Mouse (Mus musculus) forebrain, embryonic 11.5 days (tissue): ENCODE measurements around the gene Syf2. TPM values are rescaled to one million over a fixed set of nuclear protein-coding genes. Genes with fewer than 3 reads are reported as not detected.

ENCODE experiments used
- ATAC-seq: fragments of 200-750 bp; cut with Nextera tagmentation; replicated peaks from 2 replicates; pipeline ENCODE4 v1.8.0; 2017; ENCODE audit warnings: moderate TSS enrichment; ENCODE audit not compliant: low FRiP score
- DNase-seq: peaks from one replicate; pipeline ENCODE4 v3.0.0-alpha.2; 2017; ENCODE audit warnings: low spot score
- H3K27ac ChIP-seq: fragments of 300-500 bp; sonication (generic); 2 replicates; pipeline ENCODE4 v1.5.1; 2014; ENCODE audit warnings: low read depth, low read length
- H3K27me3 ChIP-seq: fragments of 300-500 bp; sonication (generic); 2 replicates; pipeline ENCODE4 v1.6.1; 2014; ENCODE audit warnings: mild to moderate bottlenecking, low read length, mixed read lengths; ENCODE audit not compliant: control insufficient read depth, insufficient read depth
- H3K36me3 ChIP-seq: fragments of 300-500 bp; sonication (generic); 2 replicates; pipeline ENCODE4 v1.6.1; 2014; ENCODE audit warnings: mild to moderate bottlenecking, low read length, moderate library complexity, mixed read lengths; ENCODE audit not compliant: control insufficient read depth, insufficient read depth
- H3K4me1 ChIP-seq: fragments of 300-500 bp; sonication (generic); replicated peaks from 2 replicates; pipeline ENCODE4 v1.6.1; 2014; ENCODE audit warnings: low read length, mixed read lengths; ENCODE audit not compliant: control insufficient read depth, insufficient read depth
- H3K4me2 ChIP-seq: fragments of 300-500 bp; sonication (generic); 2 replicates; pipeline ENCODE4 v1.6.1; 2014; ENCODE audit warnings: low read depth, mild to moderate bottlenecking, low read length, moderate library complexity, mixed read lengths; ENCODE audit not compliant: severe bottlenecking
- H3K4me3 ChIP-seq: fragments of 300-500 bp; sonication (generic); 2 replicates; pipeline ENCODE4 v1.5.1; 2014; ENCODE audit warnings: low read depth, low read length
- H3K9ac ChIP-seq: fragments of 300-500 bp; sonication (generic); 2 replicates; pipeline ENCODE4 v1.6.1; 2014; ENCODE audit warnings: low read length
- H3K9me3 ChIP-seq: fragments of 300-500 bp; sonication (generic); 2 replicates; pipeline ENCODE4 v1.6.1; 2016; ENCODE audit warnings: low read length, mixed read lengths; ENCODE audit not compliant: control insufficient read depth
- WGBS: fragments of 180-500 bp; shearing (Covaris S2); extraction: QIAGEN DNeasy Blood & Tissue Kit; methylation state at CpG from one replicate; pipeline ENCODE4 v1.1.7; 2014; 5-methylcytosine and 5-hydroxymethylcytosine counted together
- polyA plus RNA-seq: library from polyadenylated mRNA; unstranded; fragments of >200 nt; fragmentation: Nextera tagmentation; extraction: Ambion mirVana; gene quantifications from 2 replicates; pipeline ENCODE4 v1.2.1, GENCODE M21; 2014

Syf2 gene
- polyA plus RNA-seq, 1 experiment from 2014 or later: 66.7 TPM

DNA sequence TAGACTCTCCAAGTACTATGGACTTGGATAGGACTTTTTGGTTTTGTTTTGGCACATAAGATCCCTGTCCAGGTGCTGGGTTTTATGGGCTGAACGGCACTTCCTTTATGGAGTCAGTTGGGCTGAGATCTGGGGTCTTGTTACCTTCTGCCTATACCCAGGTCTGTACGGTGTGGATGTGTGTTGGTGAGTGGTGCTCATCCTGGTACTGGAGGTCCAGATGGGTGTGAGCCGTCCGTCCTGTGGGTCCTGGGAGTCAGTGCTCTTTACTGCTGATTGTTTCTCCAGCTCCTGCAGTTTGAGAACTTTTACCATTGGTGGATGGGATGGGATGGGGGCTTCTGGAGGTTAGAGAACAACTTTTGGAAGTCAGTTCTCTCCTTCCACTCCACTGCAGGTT lies 9.0 kb upstream of the Syf2 start:
- no peak for DNase-seq
- no peak overlapping the region for H3K4me3 ChIP-seq
- WGBS: 91% methylated on average over 4 of the region's 4 CpGs
- H3K27ac ChIP-seq: no peak overlapping the region
- H3K27me3 ChIP-seq: no peaks in the 10 kb centered on the region
- no peak overlapping the region for H3K4me2 ChIP-seq
- peaks cover 9% of the 10 kb centered on the region for H3K4me1 ChIP-seq
- ATAC-seq: no peak
- H3K36me3 ChIP-seq: peaks cover 5% of the 10 kb centered on the region
- H3K9me3 ChIP-seq: no peaks in the 10 kb centered on the region
- no peak overlapping the region for H3K9ac ChIP-seq

DNA sequence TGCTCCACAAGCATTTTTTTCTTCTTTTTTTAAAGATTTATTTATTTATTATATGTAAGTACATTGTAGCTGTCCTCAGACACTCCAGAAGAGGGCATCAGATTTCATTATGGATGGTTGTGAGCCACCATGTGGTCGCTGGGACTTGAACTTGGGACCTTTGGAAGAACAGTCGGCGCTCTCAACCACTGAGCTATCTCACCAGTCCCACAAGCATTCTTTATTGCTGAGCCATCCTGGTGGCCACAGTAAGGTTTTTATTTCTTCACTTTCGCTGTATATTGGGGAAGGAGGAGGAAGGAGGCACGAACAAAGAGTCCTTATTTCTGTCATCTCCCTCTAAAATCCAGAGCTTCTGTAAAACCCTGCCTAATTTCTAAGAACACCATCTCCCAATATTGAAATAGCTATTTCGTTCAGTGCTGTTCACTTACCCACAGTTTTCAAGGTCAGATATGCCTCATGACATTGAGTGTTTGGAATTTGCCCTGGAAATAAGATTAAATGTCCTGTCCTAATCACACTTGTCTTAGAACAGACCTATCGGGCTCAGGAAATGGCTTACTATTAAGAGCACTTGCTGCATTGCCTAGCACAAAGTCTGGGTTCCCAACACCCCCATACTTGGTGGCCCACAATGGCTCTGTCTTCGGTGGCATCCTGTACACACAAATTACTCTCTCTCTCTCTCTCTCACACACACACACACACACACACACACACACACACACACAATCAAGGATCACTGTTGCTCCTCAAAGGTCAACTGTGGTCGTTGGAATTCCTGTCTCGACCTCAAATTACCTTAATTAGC lies 8.4 kb upstream of the Syf2 start:
- peak overlapping the region; percentile 75; the same call in 1 of the 2 replicates for H3K27ac ChIP-seq
- H3K4me1 ChIP-seq: peaks cover 9% of the 10 kb centered on the region
- peaks cover 9% of the 10 kb centered on the region for H3K36me3 ChIP-seq
- DNase-seq (no peak), ATAC-seq (0 out of 2 replicates have a peak, but pooled peaks have one; percentile 13)
- H3K27me3 ChIP-seq: no peaks in the 10 kb centered on the region
- peak overlapping the region; percentile 73 for H3K9ac ChIP-seq
- peak overlapping the region; percentile 84 for H3K4me2 ChIP-seq
- H3K9me3 ChIP-seq: no peaks in the 10 kb centered on the region
- H3K4me3 ChIP-seq: peak overlapping the region; percentile 99
- WGBS: 60% methylated on average over 10 of the region's 10 CpGs

DNA sequence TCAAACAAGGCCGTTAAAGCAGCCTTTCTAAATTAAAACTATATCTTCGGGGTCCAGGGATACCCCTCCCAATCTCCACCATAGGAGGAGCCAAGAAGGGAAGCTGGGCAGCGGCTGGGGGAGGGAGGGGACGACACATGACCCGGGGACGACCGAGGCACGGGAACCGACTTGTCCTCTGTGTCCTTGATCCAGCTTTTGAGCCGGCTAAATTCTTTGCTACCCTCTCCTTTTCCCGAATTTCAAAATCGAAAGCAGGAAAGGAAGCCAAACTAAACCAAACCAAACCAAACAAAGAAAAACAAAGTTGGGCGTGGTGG lies 7.8 kb upstream of the Syf2 start:
- H3K9ac ChIP-seq: peak overlapping the region; percentile 73
- peak overlapping the region; percentile 84 for H3K4me2 ChIP-seq
- no peaks in the 10 kb centered on the region for H3K9me3 ChIP-seq
- ATAC-seq: peak; percentile 65
- no peaks in the 10 kb centered on the region for H3K27me3 ChIP-seq
- peaks cover 10% of the 10 kb centered on the region for H3K36me3 ChIP-seq
- H3K27ac ChIP-seq: peak overlapping the region; percentile 75
- WGBS: under 1% methylated on average over 13 of the region's 13 CpGs
- peak; percentile 77 for DNase-seq
- peaks cover 9% of the 10 kb centered on the region for H3K4me1 ChIP-seq
- peak overlapping the region; percentile 99 for H3K4me3 ChIP-seq

DNA sequence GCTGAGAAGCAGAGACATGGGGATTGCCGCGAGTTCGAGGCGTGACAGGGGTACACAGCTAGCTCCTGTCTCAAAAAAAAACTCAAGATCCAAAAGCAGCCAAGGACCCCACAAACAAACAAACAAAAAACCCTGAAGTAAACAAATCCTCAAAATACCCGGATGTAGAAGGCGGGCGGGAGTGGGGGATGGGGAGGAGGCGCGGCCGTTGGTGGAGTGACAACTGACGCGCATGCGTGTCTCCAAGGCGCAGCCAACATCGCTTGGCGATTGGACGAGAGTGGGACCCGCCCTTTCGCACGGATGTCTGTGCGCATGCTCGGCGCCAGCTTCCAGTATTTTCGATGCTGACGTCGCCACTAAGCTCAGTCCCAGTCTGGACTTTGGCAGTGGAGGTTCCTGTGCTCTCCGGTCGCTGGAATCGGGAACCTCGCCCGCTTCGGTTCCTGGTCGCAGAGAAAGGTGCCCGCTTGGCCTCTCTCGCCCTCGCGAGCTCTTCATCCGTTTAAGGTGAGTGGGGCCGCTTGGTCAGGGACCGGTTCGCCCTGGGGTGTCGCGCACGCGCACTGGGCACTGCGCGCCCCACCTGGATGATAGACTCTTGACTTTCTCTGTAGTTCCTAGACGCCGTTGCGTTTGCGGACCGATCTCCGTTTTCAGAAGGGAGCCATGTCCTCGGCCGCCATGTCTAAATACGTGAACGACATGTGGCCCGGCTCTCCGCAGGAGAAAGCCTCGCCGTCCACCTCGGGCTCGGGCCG lies 7.3 kb upstream of the Syf2 start, which contains the start of gene Rsrp1:
Rsrp1 (plus strand) TSS at position 335 of the 761 bp plus-strand sequence.
- ATAC-seq (peak; percentile 96), DNase-seq (peak; percentile 99)
- Histone ChIP-seq H3K4me1 (peaks cover 9% of the 10 kb centered on the region), H3K4me2 (peak within 1 kb of the TSS; percentile 88), H3K27me3 (no peaks in the 10 kb centered on the region), H3K36me3 (peaks cover 11% of the 10 kb centered on the region), H3K9me3 (no peaks in the 10 kb centered on the region), H3K9ac (peak within 1 kb of the TSS; percentile 96), H3K4me3 (peak within 1 kb of the TSS; percentile 99), H3K27ac (peak within 1 kb of the TSS; percentile 88)
- WGBS: under 1% methylated on average over 64 of the region's 64 CpGs

DNA sequence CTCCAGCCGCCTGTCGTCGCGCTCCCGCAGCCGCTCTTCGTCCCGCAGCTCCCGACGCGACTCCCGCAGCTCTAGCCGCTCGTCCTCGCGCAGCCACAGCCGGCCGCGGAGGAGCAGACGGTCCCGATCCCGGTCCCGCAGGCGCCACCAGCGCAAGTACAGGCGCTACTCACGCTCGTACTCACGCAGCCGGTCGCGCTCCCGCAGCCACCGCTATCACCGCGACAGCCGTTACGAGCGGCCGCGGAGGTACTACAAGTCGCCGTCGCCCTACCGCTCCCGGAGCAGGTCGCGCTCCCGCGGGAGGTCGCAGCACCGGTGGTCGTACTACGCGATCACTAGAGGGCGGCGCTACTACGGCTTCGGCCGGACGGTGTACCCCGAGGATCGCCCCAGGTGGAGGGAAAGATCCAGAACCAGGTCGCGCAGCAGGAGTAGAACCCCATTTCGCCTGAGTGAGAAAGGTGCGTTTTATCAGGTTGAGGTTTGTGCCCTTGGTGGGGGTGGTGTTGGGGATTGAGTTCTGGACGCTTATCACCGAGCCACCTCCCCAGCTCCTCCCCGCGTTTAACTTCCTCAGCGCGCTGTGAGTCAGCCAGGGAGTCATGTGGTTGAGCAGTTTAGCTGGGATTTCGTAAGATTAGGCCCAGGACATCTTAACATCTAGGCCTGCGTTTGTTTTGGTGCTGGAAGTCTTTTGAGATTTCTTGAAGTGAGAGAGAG lies 6.5 kb upstream of the Syf2 start:
- Histone ChIP-seq H3K36me3 (peaks cover 11% of the 10 kb centered on the region), H3K27me3 (no peaks in the 10 kb centered on the region), H3K4me2 (peak overlapping the region; percentile 88), H3K4me1 (peaks cover 9% of the 10 kb centered on the region), H3K4me3 (peak overlapping the region; percentile 99), H3K9me3 (no peaks in the 10 kb centered on the region), H3K9ac (peak overlapping the region; percentile 96), H3K27ac (peak overlapping the region; percentile 88)
- ATAC-seq (peak; percentile 21; the same call in 1 of the 2 replicates), DNase-seq (peak; percentile 79)
- WGBS: under 1% methylated on average over 74 of the region's 75 CpGs

DNA sequence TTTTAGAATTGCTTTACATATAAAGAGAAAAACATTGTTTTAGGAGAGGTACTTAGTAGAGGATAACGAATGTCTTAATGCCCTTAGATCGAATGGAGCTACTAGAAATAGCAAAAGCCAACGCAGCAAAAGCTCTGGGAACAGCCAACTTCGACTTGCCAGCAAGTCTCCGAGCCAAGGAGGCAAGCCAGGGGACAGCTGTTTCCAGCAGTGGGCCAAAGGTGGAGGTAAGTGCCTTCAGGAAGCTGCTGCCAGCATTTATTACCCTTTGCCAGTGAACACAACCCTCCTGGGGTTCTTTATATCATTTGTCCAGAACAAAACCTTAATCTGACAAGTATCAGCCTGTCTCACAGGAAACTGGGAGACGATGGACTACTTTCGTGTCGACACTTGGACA lies 5.5 kb upstream of the Syf2 start:
- H3K4me1 ChIP-seq: peaks cover 9% of the 10 kb centered on the region
- H3K27me3 ChIP-seq: no peaks in the 10 kb centered on the region
- peaks cover 11% of the 10 kb centered on the region for H3K36me3 ChIP-seq
- no peak overlapping the region for H3K9ac ChIP-seq
- peak overlapping the region; percentile 20; the same call in 1 of the 2 replicates for H3K4me3 ChIP-seq
- H3K9me3 ChIP-seq: no peaks in the 10 kb centered on the region
- peak overlapping the region; percentile 88; the same call in 1 of the 2 replicates for H3K4me2 ChIP-seq
- DNase-seq (no peak), ATAC-seq (no peak)
- H3K27ac ChIP-seq: no peak overlapping the region
- WGBS: 86% methylated on average over 8 of the region's 8 CpGs

DNA sequence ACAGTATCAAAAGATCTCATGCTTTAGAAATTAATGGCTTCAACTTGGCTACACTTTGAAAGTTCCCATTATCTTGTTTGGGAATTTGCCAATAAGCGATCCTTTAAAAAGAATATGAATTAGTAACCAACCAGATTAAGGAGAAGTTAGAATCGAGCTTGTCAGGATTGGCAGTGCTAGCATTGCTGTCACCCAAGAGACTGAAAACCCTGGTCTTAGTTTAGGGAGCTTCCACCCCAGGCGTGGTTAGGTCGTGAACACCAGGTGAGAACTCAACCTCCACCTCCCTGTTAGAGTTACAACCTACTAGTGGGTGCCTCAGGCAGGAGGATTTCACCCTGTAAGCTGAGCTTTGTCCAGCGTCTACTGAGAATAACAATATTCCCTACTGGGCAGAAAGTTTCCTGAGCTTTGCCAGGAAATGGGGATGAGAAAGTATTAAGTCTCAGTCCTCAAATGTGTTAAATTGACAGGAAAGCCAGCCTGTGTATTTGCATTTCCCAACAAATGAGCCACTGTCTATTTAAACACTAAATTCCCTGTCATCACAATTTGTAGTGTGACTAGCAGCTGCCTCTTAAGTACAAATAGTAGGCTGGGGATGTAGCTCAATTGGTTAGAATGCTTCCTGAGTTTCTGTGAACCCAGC lies 2.8 kb upstream of the Syf2 start:
- 71% methylated on average over 5 of the region's 5 CpGs for WGBS
- no peaks in the 10 kb centered on the region for H3K9me3 ChIP-seq
- H3K4me1 ChIP-seq: peaks cover 12% of the 10 kb centered on the region
- ATAC-seq (no peak), DNase-seq (no peak)
- no peak overlapping the region for H3K4me3 ChIP-seq
- no peaks in the 10 kb centered on the region for H3K27me3 ChIP-seq
- H3K4me2 ChIP-seq: no peak overlapping the region
- H3K36me3 ChIP-seq: peaks cover 11% of the 10 kb centered on the region
- no peak overlapping the region for H3K27ac ChIP-seq
- H3K9ac ChIP-seq: no peak overlapping the region

DNA sequence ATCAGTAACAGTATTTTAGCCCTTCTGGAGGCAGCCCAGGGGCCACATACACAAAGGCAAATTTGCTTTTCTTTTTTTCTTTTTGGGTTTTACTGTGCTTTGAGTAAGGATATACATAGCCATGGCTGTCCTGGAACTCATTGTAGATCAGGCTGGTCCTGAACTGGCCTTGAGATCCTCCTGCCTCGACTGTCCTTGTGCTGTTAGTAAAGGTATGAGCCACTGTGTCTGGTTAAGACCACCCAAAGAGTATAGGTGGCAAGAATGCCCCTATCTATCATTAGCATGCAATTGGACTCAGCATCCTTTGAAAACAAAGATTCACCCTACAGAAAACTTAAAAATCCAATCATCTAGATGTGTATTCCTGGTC lies 2.2 kb upstream of the Syf2 start:
- ATAC-seq (no peak), DNase-seq (no peak)
- no peak overlapping the region for H3K27ac ChIP-seq
- H3K36me3 ChIP-seq: peaks cover 11% of the 10 kb centered on the region
- peaks cover 12% of the 10 kb centered on the region for H3K4me1 ChIP-seq
- H3K4me3 ChIP-seq: no peak overlapping the region
- WGBS: 83% methylated on average over 1 of the region's 1 CpGs
- no peaks in the 10 kb centered on the region for H3K27me3 ChIP-seq
- no peaks in the 10 kb centered on the region for H3K9me3 ChIP-seq
- H3K4me2 ChIP-seq: no peak overlapping the region
- H3K9ac ChIP-seq: no peak overlapping the region
